Mouse (Mus musculus) neutrophil, adult 83 days (primary cell): Measurements from ENCODE around the gene Kmt2c. TPM values are rescaled to one million over a fixed set of nuclear protein-coding genes. Genes with fewer than 3 reads are reported as not detected.

ENCODE experiments used
- total RNA-seq, 2 experiments: library from RNA; stranded (reverse); gene quantifications; one replicate each; pipeline ENCODE4 v1.2.4; 2023

Kmt2c gene
- 100 to 1,000 TPM in 1 of 2 experiments, 10 to 100 TPM in 1; 93.7 to 109 TPM for total RNA-seq

DNA sequence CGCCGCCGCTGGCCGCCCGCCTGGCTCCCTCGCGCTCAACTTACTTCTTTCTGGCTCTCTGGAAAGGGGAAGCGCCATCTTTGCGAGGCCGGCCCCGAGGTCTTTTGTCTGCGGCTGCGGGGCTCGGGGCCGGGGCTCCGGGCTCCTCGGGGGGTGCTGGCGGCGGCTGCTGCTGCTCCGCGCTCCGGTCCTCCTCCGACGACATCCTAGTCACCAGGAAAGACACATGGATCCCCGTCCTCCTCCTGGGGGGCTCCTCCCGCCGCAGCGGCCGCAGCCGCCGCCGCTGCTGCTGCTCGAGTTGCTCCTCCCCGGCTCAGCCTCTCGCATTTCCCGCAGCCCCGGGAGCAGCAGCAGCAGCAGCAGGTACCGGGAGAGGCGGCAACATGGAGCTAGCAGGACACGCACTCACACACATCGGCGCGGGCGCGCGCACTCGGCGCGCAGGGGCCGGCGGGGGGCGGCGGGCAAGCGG lies at the start of gene Kmt2c:
TSS of gene Kmt2c (minus strand) at position 438 of the 475 bp plus-strand sequence.

DNA sequence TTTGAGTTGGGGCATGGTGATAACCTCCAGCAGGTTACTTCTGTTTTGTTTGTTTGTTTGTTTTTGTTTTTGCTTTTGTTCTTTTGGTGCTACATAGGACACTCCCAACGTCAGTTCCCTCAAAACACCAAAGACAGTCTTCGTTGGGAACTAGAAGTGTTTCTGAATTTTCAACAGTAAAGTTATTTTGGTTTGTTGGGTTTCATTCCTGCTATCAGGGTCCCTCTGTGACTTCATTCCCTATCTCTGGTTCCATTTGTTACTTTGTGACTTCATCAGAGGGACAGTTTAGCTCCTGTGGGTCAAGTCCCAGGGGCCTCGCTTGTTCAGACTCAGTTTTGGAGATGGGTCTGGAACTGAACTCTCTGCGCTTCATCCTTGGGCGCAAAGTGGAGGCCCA lies 17.2 kb upstream of the Kmt2c start, which contains the start of gene Cct8l1:
TSS of gene Cct8l1 (plus strand) at position 301 of the 400 bp plus-strand sequence.

GRCm38 (mm10) chr5:25222752-25223702 lies 275.6 kb downstream of the Kmt2c start, which contains the start of gene E130116L18Rik:
Gene E130116L18Rik, minus strand, starts transcription at chr5:25223153.

Other genes starting within 250 kb of the Kmt2c start
- not detected for gene Cct8l1, start 17.3 kb upstream of the Kmt2c start, total RNA-seq
- 1 to 10 TPM; 7.8 to 8.3 TPM for gene Xrcc2, start 207.0 kb upstream of the Kmt2c start, total RNA-seq